Mouse (Mus musculus): ENCODE data around the gene Sh3d21. TPM values are rescaled to one million over a fixed set of nuclear protein-coding genes. Genes with fewer than 3 reads are reported as not detected.

The Sh3d21 gene
- polyA plus RNA-seq, 1 experiment from 2014 or later: 13.8 TPM

DNA sequence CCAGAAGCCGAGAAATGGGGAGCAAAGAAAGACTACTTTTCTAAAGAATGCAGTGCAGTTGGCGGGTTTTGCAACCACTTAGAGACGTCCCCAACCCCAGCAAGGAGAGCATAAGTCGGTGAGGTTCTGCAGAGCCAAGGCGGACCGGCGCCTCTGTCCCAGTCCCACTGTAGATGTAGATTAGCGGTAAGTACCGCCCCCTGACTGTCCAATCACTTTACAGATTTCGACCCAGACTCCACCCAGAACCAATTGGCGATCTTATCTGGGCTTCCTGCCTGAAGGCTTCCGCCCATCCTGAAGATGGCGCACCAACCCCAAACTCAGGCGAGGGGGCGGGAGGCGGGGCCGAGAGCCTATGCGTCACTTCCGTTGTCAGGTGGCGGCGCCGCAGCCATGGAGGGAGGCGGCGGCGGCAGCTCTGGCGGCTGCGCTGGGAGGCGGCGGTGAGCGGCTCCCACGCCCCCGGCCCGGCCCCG, 59.7 kb downstream of the Sh3d21 start, which contains the start of gene Stk40:
Stk40 (plus strand) TSS at position 368 of the 479 bp plus-strand sequence.
- no peaks in the 10 kb centered on the region for H3K9me3 ChIP-seq
- ATAC-seq (ENCODE audit: insufficient number of reproducible peaks, low FRiP score, low TSS enrichment, low read depth): peak; percentile 97
- WGBS: under 1% methylated on average over 34 of the region's 34 CpGs

DNA sequence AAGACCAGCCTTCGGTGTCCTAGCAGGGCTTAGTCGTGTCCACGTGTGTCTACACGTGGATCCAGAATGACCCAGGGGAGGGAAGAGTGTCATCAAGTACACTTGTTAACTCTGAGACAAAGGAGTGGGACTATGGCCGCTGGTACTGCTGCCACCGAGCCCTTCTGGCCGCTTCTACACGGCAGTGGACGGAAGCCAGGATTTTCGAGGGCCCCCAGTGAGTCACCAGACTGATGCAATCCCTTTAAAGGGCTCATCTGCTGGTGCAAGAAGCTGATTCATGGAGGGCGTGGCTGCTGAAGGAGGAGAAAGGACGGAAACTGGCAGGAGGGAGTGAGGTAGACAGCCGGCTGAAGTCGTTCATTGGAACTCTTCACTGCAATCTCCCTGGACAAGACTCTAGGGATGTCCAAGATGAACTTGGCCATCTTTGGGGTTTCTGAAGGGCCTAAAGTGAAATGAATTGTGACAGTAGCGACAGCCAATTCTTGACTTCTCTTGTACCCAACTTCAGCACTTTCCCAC, 60.2 kb downstream of the Sh3d21 start:
- peak overlapping the region; percentile 85 for H3K4me2 ChIP-seq
- WGBS: 2% methylated on average over 15 of the region's 15 CpGs
- 0 out of 2 replicates have a peak overlapping the region, but pooled peaks have one; percentile 18 for H3K9ac ChIP-seq
- ATAC-seq (ENCODE audit: insufficient number of reproducible peaks, low FRiP score, low TSS enrichment, low read depth): peak; percentile 59; the same call in 1 of the 2 replicates
- peak overlapping the region; percentile 86 for H3K27ac ChIP-seq
- H3K27me3 ChIP-seq: no peaks in the 10 kb centered on the region
- peaks cover 40% of the 10 kb centered on the region for H3K4me1 ChIP-seq
- peaks cover 9% of the 10 kb centered on the region for H3K36me3 ChIP-seq
- no peaks in the 10 kb centered on the region for H3K9me3 ChIP-seq
- peak overlapping the region; percentile 84 for H3K4me3 ChIP-seq

More for the DNA sequence above, 59.7 kb downstream of the Sh3d21 start, which contains the start of gene Stk40:
- no peaks in the 10 kb centered on the region for H3K27me3 ChIP-seq
- peak within 1 kb of the TSS; percentile 85 for H3K4me2 ChIP-seq
- H3K4me1 ChIP-seq: peaks cover 45% of the 10 kb centered on the region
- peaks cover 4% of the 10 kb centered on the region; the same call in 1 of the 2 replicates for H3K36me3 ChIP-seq
- peak within 1 kb of the TSS; percentile 86 for H3K27ac ChIP-seq
- H3K9ac ChIP-seq: peak within 1 kb of the TSS; percentile 66
- H3K4me3 ChIP-seq: peak within 1 kb of the TSS; percentile 84

DNA sequence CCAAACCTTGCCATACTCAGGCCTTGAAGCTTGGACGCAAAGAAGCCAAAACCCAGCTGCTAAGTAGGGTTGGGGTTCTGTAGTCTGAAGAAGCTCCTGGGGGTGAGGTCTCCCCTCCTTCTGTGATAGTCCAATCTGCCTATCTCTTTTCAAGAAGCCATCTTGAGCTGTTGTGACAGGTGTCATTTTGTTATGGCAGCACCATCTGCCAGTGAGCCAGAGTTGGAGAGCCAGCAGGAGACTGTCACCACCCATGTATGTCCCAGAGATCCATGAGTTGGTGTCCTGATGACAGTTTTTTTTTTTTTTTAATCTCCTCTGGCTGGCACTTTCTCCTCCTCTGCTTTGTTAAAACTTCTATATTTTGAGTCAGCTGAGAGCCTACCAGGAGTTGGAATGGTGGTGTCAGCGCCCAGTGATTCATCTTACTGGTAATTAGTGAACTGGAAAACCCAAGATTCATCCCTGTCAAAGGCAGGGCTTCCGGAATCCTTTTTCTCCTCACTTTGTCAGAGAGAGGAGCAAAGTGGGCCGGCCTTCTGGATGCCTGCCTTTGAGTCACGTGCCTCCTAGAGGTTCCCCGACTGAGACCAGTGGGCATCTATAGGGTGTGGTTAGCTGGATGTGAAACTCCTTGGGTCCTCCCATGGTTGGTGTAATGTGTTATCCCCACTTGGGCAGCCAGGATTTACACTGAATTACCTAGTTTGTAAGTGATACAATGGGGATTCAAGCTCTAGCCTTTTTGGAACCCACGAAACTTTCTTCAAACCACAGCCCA, 61.0 kb downstream of the Sh3d21 start:
- no peaks in the 10 kb centered on the region for H3K27me3 ChIP-seq
- 49% methylated on average over 7 of the region's 7 CpGs for WGBS
- H3K9me3 ChIP-seq: no peaks in the 10 kb centered on the region
- H3K9ac ChIP-seq: no peak overlapping the region
- H3K27ac ChIP-seq: peak overlapping the region; percentile 86
- H3K4me1 ChIP-seq: peaks cover 41% of the 10 kb centered on the region
- no peak overlapping the region for H3K4me3 ChIP-seq
- H3K4me2 ChIP-seq: no peak overlapping the region
- H3K36me3 ChIP-seq: peaks cover 12% of the 10 kb centered on the region
- no peak for ATAC-seq (ENCODE audit: insufficient number of reproducible peaks, low FRiP score, low TSS enrichment, low read depth)

DNA sequence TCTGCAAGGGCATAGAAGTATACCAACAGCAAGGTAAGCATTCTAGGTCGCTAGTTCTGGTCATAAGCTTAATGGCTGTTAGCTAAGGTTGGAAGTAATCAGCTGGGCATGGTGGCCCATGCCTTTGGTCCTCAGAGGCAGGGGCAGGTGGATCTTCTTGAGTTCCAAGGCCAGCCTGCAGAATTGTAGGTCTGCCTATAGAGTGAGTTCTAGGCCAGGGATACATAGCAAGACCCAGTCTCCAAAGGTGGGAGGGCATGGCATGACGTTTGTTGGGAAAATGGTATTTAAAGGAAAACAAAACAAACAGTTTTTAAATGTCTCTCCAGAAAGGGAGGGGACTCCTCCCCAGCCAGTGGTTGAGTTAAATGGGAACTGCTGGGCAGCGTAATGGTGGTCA, 62.5 kb downstream of the Sh3d21 start:
- Histone ChIP-seq H3K36me3 (peaks cover 12% of the 10 kb centered on the region), H3K4me1 (peaks cover 42% of the 10 kb centered on the region), H3K9me3 (no peaks in the 10 kb centered on the region), H3K27me3 (no peaks in the 10 kb centered on the region), H3K4me3 (no peak overlapping the region), H3K9ac (no peak overlapping the region), H3K27ac (no peak overlapping the region), H3K4me2 (no peak overlapping the region)
- WGBS: 81% methylated on average over 3 of the region's 3 CpGs
- no peak for ATAC-seq (ENCODE audit: insufficient number of reproducible peaks, low FRiP score, low TSS enrichment, low read depth)

Other genes with a start within 250 kb of the Sh3d21 start
- gene Csf3r, start 138.9 kb downstream of the Sh3d21 start, polyA plus RNA-seq (2015; fragmentation: Nextera tagmentation; extraction: Ambion mirVana): 0.66 and 1.2 TPM in 2 replicates
- 125 and 130 TPM in 2 replicates for gene Mrps15, start 116.6 kb downstream of the Sh3d21 start, polyA plus RNA-seq (2015; fragmentation: Nextera tagmentation; extraction: Ambion mirVana)
- 11.5 TPM in 2 replicates for gene Oscp1, start 104.9 kb downstream of the Sh3d21 start, polyA plus RNA-seq (2015; fragmentation: Nextera tagmentation; extraction: Ambion mirVana)
- 50.1 and 51.2 TPM in 2 replicates for gene Lsm10, start 66.9 kb downstream of the Sh3d21 start, polyA plus RNA-seq (2015; fragmentation: Nextera tagmentation; extraction: Ambion mirVana)
- 32.4 and 35.4 TPM in 2 replicates for gene Stk40, start 59.5 kb downstream of the Sh3d21 start, polyA plus RNA-seq (2015; fragmentation: Nextera tagmentation; extraction: Ambion mirVana)
- 81.0 and 86.3 TPM in 2 replicates for gene Eva1b, start 15.7 kb downstream of the Sh3d21 start, polyA plus RNA-seq (2015; fragmentation: Nextera tagmentation; extraction: Ambion mirVana)
- gene Thrap3, start 39.3 kb upstream of the Sh3d21 start, polyA plus RNA-seq (2015; fragmentation: Nextera tagmentation; extraction: Ambion mirVana): 183 and 198 TPM in 2 replicates
- 46.5 and 50.3 TPM in 2 replicates for gene Map7d1, start 92.9 kb upstream of the Sh3d21 start, polyA plus RNA-seq (2015; fragmentation: Nextera tagmentation; extraction: Ambion mirVana)
- 120 and 128 TPM in 2 replicates for gene Trappc3, start 98.8 kb upstream of the Sh3d21 start, polyA plus RNA-seq (2015; fragmentation: Nextera tagmentation; extraction: Ambion mirVana)
- gene Col8a2, start 123.3 kb upstream of the Sh3d21 start, polyA plus RNA-seq (2015; fragmentation: Nextera tagmentation; extraction: Ambion mirVana): 71.2 and 79.7 TPM in 2 replicates
- gene Adprhl2, start 158.2 kb upstream of the Sh3d21 start, polyA plus RNA-seq (2015; fragmentation: Nextera tagmentation; extraction: Ambion mirVana): 79.2 and 82.9 TPM in 2 replicates
- gene Tekt2, start 162.2 kb upstream of the Sh3d21 start, polyA plus RNA-seq (2015; fragmentation: Nextera tagmentation; extraction: Ambion mirVana): 15.9 and 16.6 TPM in 2 replicates

Data from limb, embryonic 15.5 days (tissue).